Mouse (Mus musculus): ENCODE data around the gene Aplp1.

Aplp1 gene

GRCm38 (mm10) chr7:30408639-30409038, 36.7 kb downstream of the Aplp1 start:
- no peak for DNase-seq

GRCm38 (mm10) chr7:30402343-30402742, 43.0 kb downstream of the Aplp1 start:
- no peak for DNase-seq

GRCm38 (mm10) chr7:30399671-30400070, 45.7 kb downstream of the Aplp1 start:
- no peak for DNase-seq

- DNase-seq = no peak
These were observed 50.5 kb downstream of the Aplp1 start for GRCm38 (mm10) chr7:30394871-30395270.

- DNase-seq = peak; percentile 16
These were observed 51.0 kb downstream of the Aplp1 start for GRCm38 (mm10) chr7:30394379-30394778.

- no peak for DNase-seq
These were observed 51.7 kb downstream of the Aplp1 start for GRCm38 (mm10) chr7:30393631-30394030.

- no peak for DNase-seq
These were observed 52.4 kb downstream of the Aplp1 start for GRCm38 (mm10) chr7:30392746-30393520.
